Mouse (Mus musculus) urinary bladder, adult 18-20 months (tissue): Measurements from ENCODE around the gene Mtmr3.

Source experiments
- DNase-seq, 2 experiments: peaks; one replicate each; pipeline ENCODE4 v3.0.0; 2022; ENCODE audit warnings: low spot score in 2 of 2, mixed read lengths in 2 of 2

The Mtmr3 gene

DNA sequence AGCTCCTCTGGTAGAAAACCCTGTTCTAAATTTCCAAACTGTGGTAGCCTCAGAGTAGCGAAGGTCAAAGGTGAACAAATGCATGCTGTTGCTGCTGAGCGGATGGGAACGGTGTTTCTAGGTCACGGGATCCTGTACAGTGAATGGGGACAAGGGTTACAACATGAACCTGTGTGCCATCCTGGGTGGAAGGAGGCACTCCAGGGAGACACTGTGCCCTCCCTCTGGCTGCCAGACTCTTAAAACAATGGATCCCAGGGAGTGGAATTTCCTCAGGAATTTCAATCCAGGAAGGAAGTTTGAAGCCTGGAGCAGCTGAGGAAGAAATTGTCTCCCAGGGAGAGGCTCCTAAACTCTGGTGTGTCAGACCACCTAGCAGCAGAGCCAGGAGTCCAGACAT is 128.5 kb downstream of the Mtmr3 start:
- no peak for DNase-seq

DNA sequence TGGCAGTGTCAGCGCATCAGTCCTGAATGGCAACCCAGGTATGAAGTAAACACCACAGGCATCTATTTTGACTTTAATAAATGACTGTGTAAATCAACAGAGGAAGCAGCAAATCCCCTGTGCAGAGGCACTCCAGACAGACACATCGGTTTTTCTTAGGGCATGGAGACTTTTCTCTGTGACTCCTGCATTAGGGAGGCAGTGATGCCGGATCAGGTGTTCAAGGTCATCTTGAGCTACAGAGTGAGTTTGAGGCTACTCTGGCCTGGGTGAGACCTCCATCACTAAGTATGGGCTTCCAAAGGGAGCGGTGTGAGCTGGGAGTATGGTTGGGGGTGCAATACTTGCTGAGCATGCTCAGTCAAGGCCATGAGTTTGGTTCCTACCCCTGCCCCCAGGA is 130.0 kb downstream of the Mtmr3 start:
- no peak for DNase-seq

- DNase-seq = no peak
Observed at GRCm38 (mm10) chr11:4464186-4464585, 130.5 kb downstream of the Mtmr3 start.

DNA sequence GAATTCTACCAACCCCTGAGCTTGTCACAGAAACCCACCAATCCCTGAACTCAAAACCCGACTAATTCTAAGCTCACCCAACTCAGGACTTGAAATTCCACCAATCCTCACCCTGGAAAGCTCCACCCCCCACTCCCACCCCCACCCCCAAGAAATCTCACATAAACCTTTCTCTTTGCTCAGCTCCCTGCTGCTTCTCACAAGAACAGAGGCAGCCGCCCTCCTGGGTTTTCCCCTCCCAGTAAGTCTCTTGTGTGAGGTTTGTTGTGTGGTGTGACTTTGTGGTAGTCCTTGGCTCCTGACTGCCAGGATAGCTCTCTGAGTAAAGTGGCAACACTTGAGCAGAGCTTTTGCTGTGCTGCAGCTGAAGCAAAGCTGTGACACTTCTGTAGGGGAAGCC is 131.8 kb downstream of the Mtmr3 start:
- DNase-seq = no peak

DNA sequence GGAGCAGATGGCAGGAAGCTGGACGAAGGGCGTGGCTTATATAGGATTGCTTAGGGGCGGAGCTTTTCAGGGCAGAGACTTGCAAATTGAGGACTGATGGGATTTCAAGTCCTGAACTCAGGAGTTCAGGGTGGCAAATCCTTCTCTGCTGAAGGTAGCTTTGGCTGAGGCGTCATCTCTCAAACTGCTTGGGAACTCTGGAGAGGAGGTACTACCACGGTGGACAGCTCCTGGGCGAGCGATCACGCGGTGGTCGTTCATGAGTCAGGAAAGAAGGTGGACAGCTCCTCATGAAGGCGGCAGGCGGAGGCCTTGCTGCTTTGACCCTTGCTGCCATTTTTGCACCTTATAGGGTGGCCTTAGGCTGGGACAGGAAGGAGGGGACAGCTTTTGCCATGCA is 133.5 kb downstream of the Mtmr3 start:
- DNase-seq = no peak

DNA sequence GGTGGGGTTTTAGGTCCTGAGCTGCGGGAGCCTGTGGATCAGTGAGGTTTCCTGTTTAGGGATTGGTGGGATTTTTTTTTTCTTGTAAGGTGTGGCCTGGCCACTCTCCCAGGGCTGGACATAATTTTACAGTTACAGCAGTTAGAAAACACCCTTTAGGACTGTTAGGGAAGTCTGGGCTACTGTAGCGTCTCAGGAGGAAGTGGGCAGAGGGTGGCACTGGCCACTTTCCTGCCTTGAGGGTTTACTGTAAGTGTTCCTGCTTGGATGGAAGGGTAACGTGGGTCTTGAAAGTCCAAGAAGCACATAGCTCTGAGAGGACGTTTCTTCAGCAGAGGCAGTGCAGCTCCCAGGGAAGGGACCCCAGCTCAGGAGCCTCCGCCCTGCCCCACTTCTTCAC is 134.0 kb downstream of the Mtmr3 start:
- DNase-seq = no peak

GRCm38 (mm10) chr11:4454895-4455535 is 139.6 kb downstream of the Mtmr3 start:
- no peak for DNase-seq

DNA sequence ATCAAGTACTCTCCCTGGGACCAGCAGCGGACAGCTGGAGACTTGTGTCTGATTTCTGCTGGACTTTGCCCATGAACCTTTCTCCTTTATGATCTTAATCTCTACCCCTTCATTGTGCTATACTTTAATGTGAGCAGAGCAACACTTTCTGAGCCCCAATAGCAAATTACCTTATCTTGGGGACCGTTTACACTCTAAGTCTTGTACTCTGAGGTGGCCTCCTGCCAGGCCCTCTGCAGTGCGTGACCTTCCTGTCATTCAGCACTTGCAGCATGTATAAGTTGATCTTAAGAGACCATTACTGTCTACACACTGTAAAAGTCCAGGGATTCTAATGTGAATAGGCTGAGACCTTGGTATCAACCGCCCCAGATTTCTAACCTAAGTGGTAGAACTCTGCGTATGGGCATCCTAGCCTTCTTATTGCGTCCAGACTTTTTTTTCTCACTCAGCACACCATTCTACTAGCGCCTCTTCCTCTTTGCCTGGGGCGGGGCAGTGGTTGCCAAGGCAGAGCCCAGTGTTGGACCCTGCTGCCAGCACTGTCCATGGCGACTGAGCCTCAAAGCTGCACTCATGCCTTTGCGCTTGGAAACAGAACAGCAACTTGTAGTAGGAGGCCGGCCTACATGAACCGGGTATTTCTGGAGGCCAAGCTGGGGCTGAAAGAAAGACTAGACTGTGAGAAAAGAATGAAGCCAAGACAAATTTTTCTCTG is 142.0 kb downstream of the Mtmr3 start:
- DNase-seq = no peak

DNA sequence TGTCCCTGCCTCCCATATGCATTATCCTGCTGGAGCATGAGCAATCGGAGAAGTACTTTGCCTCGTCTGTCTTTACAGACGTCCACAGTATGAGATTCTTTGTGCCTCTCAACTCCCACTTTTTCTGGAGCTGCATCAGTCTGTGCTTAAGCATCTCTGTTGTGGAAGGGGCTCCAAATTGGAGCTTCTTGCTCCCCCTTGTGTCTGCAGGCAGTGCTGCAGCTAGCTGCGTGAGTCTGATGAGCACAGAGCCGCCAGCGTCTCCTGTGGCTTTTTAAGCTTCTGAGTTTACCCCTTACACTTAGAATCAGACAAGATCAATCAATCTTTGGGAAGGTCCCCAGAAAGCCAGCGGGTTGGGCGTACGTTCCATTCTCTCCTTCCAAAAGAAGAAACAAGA is 143.5 kb downstream of the Mtmr3 start:
- peak in 1 of 2 experiments; percentile 44 for DNase-seq

DNA sequence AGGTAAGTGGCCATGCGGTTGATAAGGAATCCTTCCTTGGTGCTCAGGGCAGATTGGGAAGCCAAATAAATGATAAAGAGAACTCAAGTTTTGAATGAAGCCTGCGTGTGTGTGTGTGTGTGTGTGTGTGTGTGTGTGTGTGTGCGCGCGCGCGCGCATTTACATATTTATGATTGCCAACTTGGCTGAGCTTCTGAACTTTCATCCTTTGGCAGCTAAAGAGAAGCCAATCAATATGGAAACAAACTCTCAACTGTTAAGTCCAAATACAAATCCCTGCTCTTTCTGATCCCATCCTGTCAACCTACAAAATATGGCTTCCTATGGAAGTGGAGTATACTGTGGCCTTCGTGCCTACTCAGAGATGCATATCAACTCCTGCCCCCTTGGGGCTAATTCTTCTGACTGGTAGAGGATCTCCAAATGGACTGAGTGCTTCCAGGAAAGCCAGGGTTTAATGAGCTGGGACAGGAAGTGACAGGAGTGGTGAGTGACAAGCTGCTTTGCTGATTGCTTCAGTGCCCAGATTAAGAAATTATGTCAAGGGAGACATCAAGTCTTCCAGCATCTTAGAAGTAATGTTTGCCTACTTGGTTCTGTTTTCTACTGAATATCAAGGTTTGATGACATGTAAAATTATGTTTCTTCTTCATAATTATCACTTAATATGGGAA is 148.3 kb downstream of the Mtmr3 start:
- DNase-seq = no peak

GRCm38 (mm10) chr11:4442280-4442679 is 152.4 kb downstream of the Mtmr3 start:
- no peak for DNase-seq

DNA sequence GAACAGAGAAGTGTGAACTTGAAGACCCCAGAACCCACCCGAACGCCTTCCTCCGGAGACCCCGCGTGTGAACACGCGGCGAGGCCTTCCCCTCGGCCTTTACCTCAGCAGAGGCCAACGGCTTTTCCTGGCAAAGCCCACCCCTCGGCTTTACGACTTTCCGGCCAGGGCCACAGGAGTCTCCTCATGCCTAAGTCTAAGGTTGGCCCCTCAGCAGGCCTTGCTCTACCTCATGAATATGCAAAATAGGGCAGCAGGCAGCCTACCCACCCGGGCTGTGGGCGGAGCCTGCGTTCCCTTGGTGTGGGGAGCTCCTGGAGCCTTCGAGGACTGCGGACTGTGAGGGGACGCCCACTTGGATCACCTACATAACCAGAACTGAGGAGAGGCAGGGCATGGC is 153.7 kb downstream of the Mtmr3 start, which contains the start of gene Hormad2:
Hormad2 (minus strand) TSS at position 128 of the 400 bp plus-strand sequence.
- DNase-seq = no peak

DNA sequence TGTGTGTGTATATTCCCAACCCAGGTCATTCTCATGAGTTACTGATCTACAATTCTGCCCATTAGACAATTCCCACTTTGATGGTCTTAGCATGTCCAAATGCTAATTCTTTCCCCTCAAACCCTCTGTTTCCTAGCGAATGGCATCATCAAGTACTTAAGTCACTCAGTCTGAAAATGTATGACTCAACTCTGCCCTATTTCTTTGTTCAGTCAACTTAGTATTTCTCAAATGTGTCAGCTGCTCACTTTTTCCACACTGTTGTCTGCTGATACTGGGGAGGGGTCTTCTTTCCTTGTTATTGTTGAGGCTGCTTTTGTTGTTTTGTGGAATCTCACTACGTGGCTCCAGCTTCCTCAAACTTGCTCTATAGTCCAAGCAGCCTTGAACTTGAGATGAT is 156.5 kb downstream of the Mtmr3 start:
- DNase-seq = no peak

DNA sequence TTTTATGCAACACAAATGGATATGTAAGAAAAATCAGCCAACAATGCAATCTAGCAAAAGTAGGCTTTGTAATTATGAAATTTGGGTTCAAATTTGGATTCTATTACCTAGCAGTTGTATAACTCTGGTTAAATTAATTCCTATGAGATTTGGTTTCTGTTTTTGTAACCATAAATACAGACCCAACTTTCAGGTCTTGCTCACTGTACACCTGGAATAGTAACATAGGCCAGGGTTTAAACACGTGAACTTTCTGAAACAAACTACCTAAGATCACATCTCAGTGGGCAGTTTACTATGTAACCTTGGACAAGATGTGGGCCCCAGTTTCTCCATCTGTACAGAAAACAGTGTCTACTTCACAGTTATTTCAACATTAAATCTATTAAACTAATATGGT is 157.3 kb downstream of the Mtmr3 start:
- DNase-seq = no peak

DNA sequence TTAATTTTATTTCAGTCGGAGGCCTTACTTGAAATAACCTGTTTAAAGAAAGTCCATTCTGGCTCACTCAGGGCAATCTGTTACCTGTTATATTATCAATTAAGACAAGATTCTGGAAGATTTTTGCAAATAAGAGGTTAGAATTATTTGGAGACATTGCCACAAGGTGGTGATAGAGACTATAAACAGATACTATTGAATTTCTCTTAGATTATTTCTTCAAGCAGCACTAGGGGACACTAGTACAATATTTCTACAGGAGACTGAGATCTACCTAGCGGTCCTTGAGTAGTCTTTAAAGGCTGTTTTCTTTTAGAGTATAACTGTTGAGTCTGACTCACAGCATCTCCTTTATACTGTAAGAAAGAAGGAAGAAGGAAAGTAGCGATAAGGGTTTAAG is 158.0 kb downstream of the Mtmr3 start:
- DNase-seq = no peak

GRCm38 (mm10) chr11:4434461-4434860 is 160.2 kb downstream of the Mtmr3 start:
- no peak for DNase-seq
